Mouse (Mus musculus) heart, postnatal 0 days (tissue): ENCODE results near the gene Adamtsl2.

ENCODE experiments used
- CTCF ChIP-seq: IDR thresholded peaks from 2 replicates; pipeline ENCODE4 v1.5.1; 2016; ENCODE audit warnings: antibody characterized with exemption, control low read depth, low read depth
- EP300 ChIP-seq: IDR thresholded peaks from 2 replicates; pipeline ENCODE4 v1.6.1; 2016; ENCODE audit warnings: antibody characterized with exemption, low read depth

DNA sequence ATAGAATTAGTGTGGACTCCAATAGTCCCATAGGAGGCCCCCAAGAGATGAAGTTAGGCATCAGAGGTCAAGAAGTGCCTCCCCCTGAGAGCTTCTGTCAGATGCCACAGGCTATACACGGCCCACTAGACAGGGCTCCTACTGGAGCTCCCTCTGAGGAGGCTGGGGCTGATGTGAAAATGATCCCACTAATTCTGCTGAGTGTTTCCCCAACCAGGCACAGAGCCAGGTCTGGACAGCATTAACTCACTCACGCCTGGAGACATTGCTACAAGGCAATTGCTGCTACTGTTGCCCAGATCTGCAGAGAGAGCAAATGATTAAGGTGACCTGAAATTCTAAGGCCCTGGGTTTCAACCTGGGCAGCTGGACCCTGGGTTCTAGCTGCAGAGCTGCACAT lies 6.6 kb downstream of the Adamtsl2 start:
- TF ChIP-seq CTCF (no peak), EP300 (no peak)
